Mouse (Mus musculus) ES-E14 (cell line): ENCODE measurements around the gene Psmb3. TPM values are rescaled to one million over a fixed set of nuclear protein-coding genes. Genes with fewer than 3 reads are reported as not detected.

Experiments
- DNase-seq: peaks from one replicate; pipeline ENCODE4 v3.0.0-alpha.2; 2013; ENCODE audit warnings: low read depth, low spot score
- H3K27ac ChIP-seq: 2 replicates; pipeline ENCODE4 v1.5.1; 2012; ENCODE audit warnings: low read depth, mild to moderate bottlenecking, low read length, moderate library complexity, mixed read lengths; ENCODE audit not compliant: poor library complexity, insufficient read depth, severe bottlenecking
- H3K36me3 ChIP-seq: 2 replicates; pipeline ENCODE4 v1.6.1; 2012; ENCODE audit warnings: mild to moderate bottlenecking, low read length, moderate library complexity, mixed read lengths; ENCODE audit not compliant: control insufficient read depth, poor library complexity, insufficient read depth, severe bottlenecking
- H3K4me1 ChIP-seq, 2 experiments: fragments of 150-350 bp in 1 of 2; sonication (generic) in 1 of 2; 2 replicates each; pipeline ENCODE4 v1.6.1; 2012; ENCODE audit warnings: low read length in 2 of 2, mild to moderate bottlenecking in 1 of 2, mixed read lengths in 1 of 2; ENCODE audit not compliant: control insufficient read depth in 2 of 2, insufficient read depth in 2 of 2, poor library complexity in 1 of 2
- H3K4me3 ChIP-seq, 2 experiments: fragments of 150-350 bp in 1 of 2; sonication (generic) in 1 of 2; 2 replicates each; pipeline ENCODE4 v1.5.1; 2012; ENCODE audit warnings: low read length in 2 of 2, low read depth in 1 of 2, mild to moderate bottlenecking in 1 of 2, mixed read lengths in 1 of 2; ENCODE audit not compliant: insufficient read depth in 1 of 2, poor library complexity in 1 of 2, severe bottlenecking in 1 of 2
- H3K9ac ChIP-seq: 2 replicates; pipeline ENCODE4 v1.6.1; 2012; ENCODE audit warnings: low read depth, mild to moderate bottlenecking, low read length, mixed read lengths; ENCODE audit not compliant: poor library complexity, insufficient read depth, severe bottlenecking
- H3K9me3 ChIP-seq: fragments of 150-350 bp; sonication (generic); 2 replicates; pipeline ENCODE4 v1.6.1; 2012; ENCODE audit warnings: low read depth, mild to moderate bottlenecking, low read length; ENCODE audit not compliant: control insufficient read depth, insufficient read depth
- CHD2 ChIP-seq: IDR thresholded peaks from 2 replicates; pipeline ENCODE4 v1.6.1; 2014; ENCODE audit warnings: mild to moderate bottlenecking, low read depth, low read length, inconsistent platforms
- HCFC1 ChIP-seq: IDR thresholded peaks from 2 replicates; pipeline ENCODE4 v1.6.1; 2012; ENCODE audit warnings: low read length, inconsistent platforms, borderline replicate concordance; ENCODE audit not compliant: insufficient read depth
- MAFK ChIP-seq: IDR thresholded peaks from 2 replicates; pipeline ENCODE4 v1.6.1; 2014; ENCODE audit warnings: mild to moderate bottlenecking, low read depth, low read length, inconsistent platforms; ENCODE audit not compliant: insufficient read depth
- ZC3H11A ChIP-seq: IDR thresholded peaks from 2 replicates; pipeline ENCODE4 v1.6.1; 2012; ENCODE audit warnings: low read depth, mild to moderate bottlenecking, inconsistent platforms, low read length, borderline replicate concordance
- ZNF384 ChIP-seq: IDR thresholded peaks from 2 replicates; pipeline ENCODE4 v1.6.1; 2012; ENCODE audit warnings: low read depth, low read length, inconsistent platforms
- in situ Hi-C, 2 experiments: fragments of 600-800 bp; cut with MboI; formaldehyde crosslinking; loops; one replicate each; pipeline ENCODE4 v1.15.1; 2025; ENCODE audit warnings: low sequenced_read_pairs in 2 of 2, inconsistent platforms in 1 of 2; ENCODE audit not compliant: unreplicated experiment in 2 of 2
- total RNA-seq: library from RNA; depleted of rRNA; stranded (reverse); fragments of 300-350 nt; gene quantifications from 2 replicates; pipeline ENCODE4 v1.2.3, GENCODE M21; 2012

Psmb3 gene
- total RNA-seq, 1 experiment: 677 TPM

DNA sequence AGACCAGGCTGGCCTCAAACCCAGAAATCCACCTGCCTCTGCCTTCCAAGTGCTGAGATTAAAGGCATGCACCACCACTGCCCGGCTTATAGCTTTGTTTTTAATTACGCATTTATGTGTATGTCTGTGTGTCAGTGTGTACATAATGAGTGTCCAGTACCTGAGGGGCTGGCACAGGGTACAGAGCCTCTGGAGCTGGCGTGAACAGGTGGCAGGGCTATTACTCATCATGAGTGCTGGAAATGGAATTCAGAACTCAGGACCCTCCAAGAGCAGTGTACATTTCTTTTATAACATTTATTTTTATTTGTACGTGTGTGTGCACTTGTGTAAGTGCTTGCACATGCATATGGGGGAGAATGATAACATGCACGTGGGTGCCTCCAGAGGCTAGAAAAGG, 33.4 kb downstream of the Psmb3 start:
- Histone ChIP-seq H3K27ac (no peak overlapping the region), H3K4me1 (peaks cover 0 to 11% of the 10 kb centered on the region in 2 experiments; a peak in 2 of 4 replicates), H3K9ac (no peak overlapping the region), H3K4me3 (no peak overlapping the region), H3K9me3 (no peaks in the 10 kb centered on the region), H3K36me3 (peaks cover 2% of the 10 kb centered on the region; the same call in 1 of the 2 replicates)
- TF ChIP-seq ZC3H11A (no peak), ZNF384 (no peak), MAFK (no peak), HCFC1 (no peak), CHD2 (no peak)
- DNase-seq: no peak
- in situ Hi-C loops: no loop called here

DNA sequence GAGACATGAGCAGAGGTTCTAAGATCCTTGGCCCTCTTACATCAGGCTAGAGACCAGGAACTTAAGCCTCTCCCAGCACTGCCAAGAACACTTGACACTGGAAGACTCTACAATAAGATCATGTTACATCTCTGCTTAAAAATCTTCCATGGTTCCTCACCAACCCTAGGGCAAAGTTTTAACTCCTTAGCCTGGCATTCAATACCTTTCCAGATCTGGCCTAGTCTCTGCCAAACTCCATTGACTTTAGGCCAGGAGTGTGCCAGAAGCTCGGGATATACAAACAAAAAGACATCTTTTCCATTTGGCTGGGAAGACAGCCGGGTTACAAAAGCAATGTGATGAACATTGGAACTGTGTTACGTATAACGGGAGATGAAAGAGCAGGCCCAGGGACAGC, 34.4 kb downstream of the Psmb3 start:
- H3K9ac ChIP-seq: no peak overlapping the region
- TF ChIP-seq MAFK: no peak
- no peak for TF ChIP-seq CHD2
- TF ChIP-seq ZNF384: no peak
- TF ChIP-seq HCFC1: no peak
- no peak for TF ChIP-seq ZC3H11A
- peaks cover 0 to 17% of the 10 kb centered on the region in 2 experiments; a peak in 2 of 4 replicates for H3K4me1 ChIP-seq
- H3K4me3 ChIP-seq: no peak overlapping the region
- DNase-seq: no peak
- H3K27ac ChIP-seq: no peak overlapping the region
- no peaks in the 10 kb centered on the region; the same call in 1 of the 2 replicates for H3K36me3 ChIP-seq
- H3K9me3 ChIP-seq: no peaks in the 10 kb centered on the region
- in situ Hi-C loops: no loop called here

DNA sequence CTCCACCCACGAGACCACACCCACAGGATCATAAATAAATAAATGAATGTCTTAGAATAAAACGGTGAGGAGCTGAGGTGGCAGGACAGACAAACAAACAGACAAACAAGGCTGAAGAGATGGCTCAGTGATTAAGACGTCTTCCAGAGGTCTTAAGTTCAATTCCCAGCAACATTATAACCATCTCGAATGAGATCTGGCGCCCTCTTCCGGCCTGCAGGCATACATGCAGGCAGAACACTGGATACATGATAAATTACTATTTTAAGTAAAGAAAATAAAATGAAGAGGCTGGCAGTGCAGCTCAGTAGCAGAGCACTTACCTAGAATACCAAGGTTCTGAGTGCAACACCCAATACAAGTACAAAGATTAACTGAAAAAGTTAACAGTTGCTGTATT, 35.5 kb downstream of the Psmb3 start:
- H3K36me3 ChIP-seq: no peaks in the 10 kb centered on the region
- no peaks in the 10 kb centered on the region for H3K9me3 ChIP-seq
- no peak overlapping the region for H3K4me3 ChIP-seq
- H3K27ac ChIP-seq: no peak overlapping the region
- no peak overlapping the region for H3K9ac ChIP-seq
- TF ChIP-seq MAFK (no peak), ZC3H11A (no peak; the same call in 1 of the 2 replicates), HCFC1 (no peak)
- peak; percentile 47 for DNase-seq
- in situ Hi-C loops: no loop called here
- peaks cover 0 to 25% of the 10 kb centered on the region in 2 experiments; a peak in 2 of 4 replicates for H3K4me1 ChIP-seq

DNA sequence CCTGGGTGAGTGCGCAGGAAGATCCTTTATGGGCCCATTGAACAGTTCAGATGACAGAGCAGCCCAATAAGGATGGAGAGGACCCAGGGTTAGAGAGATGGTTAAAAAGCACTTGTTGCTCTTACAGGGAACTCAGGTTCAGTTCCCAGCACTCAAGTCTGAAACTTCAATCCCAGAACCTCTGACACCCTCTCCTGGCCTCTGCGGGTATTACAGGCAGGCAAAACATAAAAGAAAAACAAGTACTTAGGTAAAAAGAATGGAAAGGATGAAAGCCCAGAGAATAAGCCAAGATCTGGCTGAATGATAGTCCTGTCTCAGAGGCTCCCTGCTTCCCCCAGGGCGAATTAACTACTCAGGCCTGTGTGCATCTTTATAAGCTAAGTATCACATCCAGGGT, 36.0 kb downstream of the Psmb3 start:
- H3K27ac ChIP-seq: no peak overlapping the region
- peaks cover 0 to 27% of the 10 kb centered on the region in 2 experiments; a peak in 2 of 4 replicates for H3K4me1 ChIP-seq
- no peaks in the 10 kb centered on the region for H3K9me3 ChIP-seq
- no peak overlapping the region for H3K9ac ChIP-seq
- in situ Hi-C loops: no loop called here
- H3K4me3 ChIP-seq: no peak overlapping the region
- DNase-seq: peak; percentile 65
- H3K36me3 ChIP-seq: no peaks in the 10 kb centered on the region
- no peak for TF ChIP-seq ZC3H11A
- no peak for TF ChIP-seq ZNF384
- no peak for TF ChIP-seq MAFK
- TF ChIP-seq CHD2: no peak
- TF ChIP-seq HCFC1: no peak

DNA sequence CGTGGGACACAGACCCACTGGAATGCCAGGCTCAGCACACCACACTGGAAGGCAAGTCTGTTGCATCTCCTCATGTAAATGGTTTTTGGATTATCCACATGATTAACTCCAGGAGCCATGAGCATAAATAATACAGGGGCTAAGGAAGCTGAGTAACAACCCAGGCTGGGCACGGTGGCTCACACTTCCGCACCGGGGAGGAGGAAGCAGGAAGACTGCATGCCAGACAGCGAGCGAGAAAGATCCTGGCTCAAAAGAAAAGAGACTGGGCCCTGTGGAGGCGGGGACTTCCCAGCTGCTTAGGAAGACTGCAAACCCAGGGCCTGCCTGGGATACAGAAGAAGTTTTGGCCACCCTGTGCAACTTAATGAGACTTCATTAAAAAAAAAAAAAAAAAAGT, 37.0 kb downstream of the Psmb3 start:
- H3K4me3 ChIP-seq: no peak overlapping the region; a peak in 1 of 4 replicates
- DNase-seq: no peak
- peaks cover 0 to 27% of the 10 kb centered on the region in 2 experiments; a peak in 2 of 4 replicates for H3K4me1 ChIP-seq
- no peaks in the 10 kb centered on the region for H3K36me3 ChIP-seq
- H3K9me3 ChIP-seq: no peaks in the 10 kb centered on the region
- in situ Hi-C loops: no loop called here
- peak overlapping the region; percentile 45; the same call in 1 of the 2 replicates for H3K9ac ChIP-seq
- TF ChIP-seq CHD2 (no peak), ZC3H11A (no peak), HCFC1 (no peak), MAFK (no peak), ZNF384 (no peak)
- 0 out of 2 replicates have a peak overlapping the region, but pooled peaks have one; percentile 8 for H3K27ac ChIP-seq
